Mouse (Mus musculus) ES-E14 (cell line): Measurements from ENCODE around the gene AW549877.

Experiments used
- CHD2 ChIP-seq: IDR thresholded peaks from 2 replicates; pipeline ENCODE4 v1.6.1; 2014; ENCODE audit warnings: mild to moderate bottlenecking, low read depth, low read length, inconsistent platforms
- HCFC1 ChIP-seq: IDR thresholded peaks from 2 replicates; pipeline ENCODE4 v1.6.1; 2012; ENCODE audit warnings: low read length, inconsistent platforms, borderline replicate concordance; ENCODE audit not compliant: insufficient read depth
- MAFK ChIP-seq: IDR thresholded peaks from 2 replicates; pipeline ENCODE4 v1.6.1; 2014; ENCODE audit warnings: mild to moderate bottlenecking, low read depth, low read length, inconsistent platforms; ENCODE audit not compliant: insufficient read depth
- ZNF384 ChIP-seq: IDR thresholded peaks from 2 replicates; pipeline ENCODE4 v1.6.1; 2012; ENCODE audit warnings: low read depth, low read length, inconsistent platforms

DNA sequence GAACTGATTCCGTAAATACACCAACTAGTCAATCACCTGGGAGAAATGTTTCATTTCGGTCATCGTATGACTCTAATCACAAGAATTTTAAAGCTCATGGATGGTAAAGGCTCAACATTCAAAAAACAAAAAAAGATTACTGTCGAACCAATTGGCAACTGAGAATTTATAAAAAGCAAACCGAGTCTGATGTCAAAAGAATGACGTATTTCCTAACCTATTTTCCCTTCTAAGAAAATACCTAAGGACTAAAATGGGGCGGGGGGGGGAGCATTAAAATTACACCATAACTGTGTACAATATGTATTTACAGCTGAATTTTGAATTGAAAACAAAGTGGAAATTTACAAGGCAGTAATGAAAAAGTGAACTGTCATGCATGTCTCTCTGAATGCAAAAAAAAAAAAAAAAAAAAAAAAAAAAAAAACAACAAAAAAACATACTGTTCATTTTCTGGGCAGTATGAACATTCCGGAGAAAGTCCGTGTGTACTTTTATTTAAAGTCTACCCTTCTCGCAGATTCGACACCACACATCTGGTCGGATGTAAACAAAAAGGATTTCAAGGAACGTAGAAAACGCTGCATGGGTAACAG lies 594 bp downstream of the AW549877 start:
- TF ChIP-seq CHD2: no peak
- TF ChIP-seq MAFK: no peak
- no peak for TF ChIP-seq HCFC1
- TF ChIP-seq ZNF384: peak; percentile 38; the same call in 1 of the 2 replicates
